Mouse (Mus musculus) bone marrow, adult 2 months (tissue): ENCODE measurements around the gene Col1a2.

ENCODE experiments used
- CTCF ChIP-seq: fragments of 200-500 bp; IDR thresholded peaks from 2 replicates; pipeline ENCODE4 v1.5.1; 2011; ENCODE audit warnings: low read length, control low read depth; ENCODE audit not compliant: control insufficient read depth, insufficient read depth
- POLR2A ChIP-seq: fragments of 200-500 bp; IDR thresholded peaks from 2 replicates; pipeline ENCODE4 v1.6.1; 2011; ENCODE audit warnings: low read depth, mild to moderate bottlenecking, control low read depth, low read length, borderline replicate concordance; ENCODE audit not compliant: control insufficient read depth

GRCm38 (mm10) chr6:4528439-4528838 lies 23.8 kb downstream of the Col1a2 start:
- TF ChIP-seq CTCF (no peak), POLR2A (no peak)
